Mouse (Mus musculus) thymus, adult 2 months (tissue): ENCODE results near the gene Cacnb4.

Experiments
- CTCF ChIP-seq: fragments of 200-500 bp; IDR thresholded peaks from 2 replicates; pipeline ENCODE4 v1.5.1; 2012; ENCODE audit warnings: mild to moderate bottlenecking, control low read depth, low read length, moderate library complexity, borderline replicate concordance; ENCODE audit not compliant: control insufficient read depth, poor library complexity, insufficient read depth; ENCODE audit errors: extremely low read depth
- POLR2A ChIP-seq: fragments of 200-500 bp; IDR thresholded peaks from 2 replicates; pipeline ENCODE4 v1.6.1; 2012; ENCODE audit warnings: mild to moderate bottlenecking, low read length, control low read depth, moderate library complexity; ENCODE audit not compliant: control insufficient read depth, poor library complexity, insufficient read depth; ENCODE audit errors: extremely low read depth

- TF ChIP-seq CTCF (no peak), POLR2A (no peak)
Measured at GRCm38 (mm10) chr2:52602228-52602627, 74.4 kb downstream of the Cacnb4 start.
